Mouse (Mus musculus): ENCODE results near the gene Adgre5. TPM values are rescaled to one million over a fixed set of nuclear protein-coding genes. Genes with fewer than 3 reads are reported as not detected.

The Adgre5 gene
- polyA plus RNA-seq, 1 experiment from 2014 or later = 17.1 TPM

DNA sequence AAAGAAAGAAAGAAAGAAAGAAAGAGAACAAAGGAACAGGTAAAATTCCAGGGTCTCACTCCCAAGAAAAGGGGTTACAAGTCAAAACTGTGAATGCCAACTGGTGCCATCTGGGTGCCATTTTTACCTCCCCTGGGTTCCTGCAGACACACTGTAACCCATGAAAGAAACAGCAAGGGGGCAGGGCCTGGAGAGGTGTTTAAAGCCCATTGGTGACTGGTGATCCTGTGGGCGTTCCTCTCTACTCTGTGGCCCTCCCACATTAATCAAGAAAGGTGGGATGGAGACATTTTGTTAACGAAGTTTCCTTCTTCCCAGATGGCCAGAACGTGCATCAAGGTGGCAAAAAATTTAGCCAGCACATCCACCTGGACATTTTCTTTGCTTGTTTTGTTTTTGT lies 36.9 kb upstream of the Adgre5 start:
- ATAC-seq (ENCODE audit: low FRiP score, low TSS enrichment) = no peak
- WGBS = 88% methylated on average over 3 of the region's 3 CpGs

GRCm38 (mm10) chr8:83776632-83777031 lies 35.5 kb upstream of the Adgre5 start:
- 36% methylated on average over 4 of the region's 4 CpGs for WGBS
- Histone ChIP-seq H3K4me3 (ENCODE audit: low read depth, low read length) (no peak overlapping the region), H3K27me3 (ENCODE audit: control insufficient read depth, insufficient read depth, low read length) (no peaks in the 10 kb centered on the region), H3K36me3 (ENCODE audit: control insufficient read depth, insufficient read depth, low read length) (no peaks in the 10 kb centered on the region), H3K9me3 (ENCODE audit: control insufficient read depth, low read length) (no peaks in the 10 kb centered on the region), H3K9ac (ENCODE audit: low read length) (no peak overlapping the region), H3K27ac (replicated peaks) (0 out of 2 replicates have a peak overlapping the region, but pooled peaks have one; percentile 40), H3K4me1 (replicated peaks; ENCODE audit: control insufficient read depth, insufficient read depth) (0 out of 2 replicates have a peak, but pooled peaks cover 2% of the 10 kb centered on the region), H3K4me2 (replicated peaks; ENCODE audit: low read depth) (no peak overlapping the region)
- DNase-seq (ENCODE audit: low spot score) (no peak), ATAC-seq (ENCODE audit: low FRiP score, low TSS enrichment) (no peak)
- TF ChIP-seq EP300 (optimal IDR thresholded peaks at IDR 0.05) (no peak), CTCF (IDR thresholded peaks at IDR 0.05; ENCODE audit: low read depth) (no peak)

More for the DNA sequence above, 36.9 kb upstream of the Adgre5 start:
- no peak overlapping the region for H3K9ac ChIP-seq (ENCODE audit: low read length)
- no peak overlapping the region for H3K4me2 ChIP-seq (replicated peaks; ENCODE audit: low read depth)
- H3K27me3 ChIP-seq (ENCODE audit: control insufficient read depth, insufficient read depth, low read length) = no peaks in the 10 kb centered on the region
- H3K4me1 ChIP-seq (replicated peaks; ENCODE audit: control insufficient read depth, insufficient read depth) = 0 out of 2 replicates have a peak, but pooled peaks cover 2% of the 10 kb centered on the region
- H3K4me3 ChIP-seq (ENCODE audit: low read depth, low read length) = no peak overlapping the region
- H3K9me3 ChIP-seq (ENCODE audit: control insufficient read depth, low read length) = no peaks in the 10 kb centered on the region
- H3K36me3 ChIP-seq (ENCODE audit: control insufficient read depth, insufficient read depth, low read length) = no peaks in the 10 kb centered on the region
- no peak overlapping the region for H3K27ac ChIP-seq (replicated peaks)
- DNase-seq (ENCODE audit: low spot score) = no peak
- TF ChIP-seq EP300 (optimal IDR thresholded peaks at IDR 0.05) (no peak), CTCF (IDR thresholded peaks at IDR 0.05; ENCODE audit: low read depth) (no peak)

- H3K9me3 ChIP-seq (ENCODE audit: control insufficient read depth, low read length) = no peaks in the 10 kb centered on the region
- no peaks in the 10 kb centered on the region for H3K27me3 ChIP-seq (ENCODE audit: control insufficient read depth, insufficient read depth, low read length)
- no peak for ATAC-seq (ENCODE audit: low FRiP score, low TSS enrichment)
- 95% methylated on average over 2 of the region's 2 CpGs for WGBS
- no peak overlapping the region for H3K4me2 ChIP-seq (replicated peaks; ENCODE audit: low read depth)
- H3K4me1 ChIP-seq (replicated peaks; ENCODE audit: control insufficient read depth, insufficient read depth) = 0 out of 2 replicates have a peak, but pooled peaks cover 2% of the 10 kb centered on the region
- no peak for TF ChIP-seq CTCF (IDR thresholded peaks at IDR 0.05; ENCODE audit: low read depth)
- TF ChIP-seq EP300 (optimal IDR thresholded peaks at IDR 0.05) = no peak
- H3K4me3 ChIP-seq (ENCODE audit: low read depth, low read length) = no peak overlapping the region
- H3K9ac ChIP-seq (ENCODE audit: low read length) = no peak overlapping the region
- no peak for DNase-seq (ENCODE audit: low spot score)
- no peaks in the 10 kb centered on the region for H3K36me3 ChIP-seq (ENCODE audit: control insufficient read depth, insufficient read depth, low read length)
- no peak overlapping the region for H3K27ac ChIP-seq (replicated peaks)
These were observed 33.1 kb upstream of the Adgre5 start for GRCm38 (mm10) chr8:83774221-83774620.

GRCm38 (mm10) chr8:83773452-83773846 lies 32.3 kb upstream of the Adgre5 start:
- ATAC-seq (ENCODE audit: low FRiP score, low TSS enrichment) (no peak), DNase-seq (ENCODE audit: low spot score) (no peak)
- Histone ChIP-seq H3K36me3 (ENCODE audit: control insufficient read depth, insufficient read depth, low read length) (no peaks in the 10 kb centered on the region), H3K4me1 (replicated peaks; ENCODE audit: control insufficient read depth, insufficient read depth) (0 out of 2 replicates have a peak, but pooled peaks cover 2% of the 10 kb centered on the region), H3K27ac (replicated peaks) (no peak overlapping the region; the same call in 1 of the 2 replicates), H3K4me3 (ENCODE audit: low read depth, low read length) (peak overlapping the region; percentile 32; the same call in 1 of the 2 replicates), H3K27me3 (ENCODE audit: control insufficient read depth, insufficient read depth, low read length) (no peaks in the 10 kb centered on the region), H3K9ac (ENCODE audit: low read length) (no peak overlapping the region), H3K4me2 (replicated peaks; ENCODE audit: low read depth) (peak overlapping the region; percentile 60), H3K9me3 (ENCODE audit: control insufficient read depth, low read length) (no peaks in the 10 kb centered on the region)
- WGBS = 29% methylated on average over 6 of the region's 6 CpGs
- TF ChIP-seq EP300 (optimal IDR thresholded peaks at IDR 0.05) (no peak), CTCF (IDR thresholded peaks at IDR 0.05; ENCODE audit: low read depth) (no peak)

DNA sequence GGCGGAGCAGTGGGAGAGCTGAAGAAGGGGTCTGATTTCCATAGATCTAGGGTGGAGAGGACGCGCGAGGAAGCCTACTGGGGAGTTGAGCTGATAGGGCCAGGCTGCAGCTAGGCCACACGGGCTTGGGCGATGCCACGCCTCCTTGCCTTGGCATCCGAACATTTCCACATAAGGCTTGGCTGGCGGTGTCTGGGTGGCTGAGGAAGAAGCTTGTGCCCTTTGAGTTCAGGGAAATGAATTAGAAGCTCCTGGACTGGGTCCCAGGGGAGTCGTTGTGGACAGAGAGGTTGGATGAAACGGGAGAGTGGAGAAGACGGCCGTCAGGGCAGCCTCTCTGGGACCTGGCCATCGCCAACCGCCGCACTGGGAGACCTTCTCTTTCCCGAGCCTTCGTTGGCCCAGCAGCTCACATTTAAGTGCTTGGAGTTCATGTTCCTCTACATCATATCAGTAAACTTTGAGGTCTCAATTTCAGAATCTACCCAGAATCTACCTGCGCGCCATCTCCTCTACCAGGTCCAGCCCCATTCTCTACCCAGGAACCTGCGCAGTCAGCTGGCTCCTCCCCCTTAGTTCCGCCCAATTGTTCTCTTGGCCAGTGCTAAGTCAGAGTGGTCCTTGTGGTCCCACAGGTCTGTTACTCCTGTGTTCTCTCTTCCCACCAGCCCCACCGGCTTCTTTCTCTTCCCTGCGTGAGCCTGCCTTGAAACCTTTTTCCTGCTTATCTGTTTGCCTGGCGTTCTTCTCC lies 31.8 kb upstream of the Adgre5 start:
- TF ChIP-seq EP300 (optimal IDR thresholded peaks at IDR 0.05) = no peak
- no peak for TF ChIP-seq CTCF (IDR thresholded peaks at IDR 0.05; ENCODE audit: low read depth)
- WGBS = 17% methylated on average over 25 of the region's 25 CpGs
- DNase-seq (ENCODE audit: low spot score) = peak; percentile 52
- Histone ChIP-seq H3K4me1 (replicated peaks; ENCODE audit: control insufficient read depth, insufficient read depth) (0 out of 2 replicates have a peak, but pooled peaks cover 2% of the 10 kb centered on the region), H3K27ac (replicated peaks) (peak overlapping the region; percentile 59), H3K4me3 (ENCODE audit: low read depth, low read length) (peak overlapping the region; percentile 32), H3K27me3 (ENCODE audit: control insufficient read depth, insufficient read depth, low read length) (no peaks in the 10 kb centered on the region), H3K36me3 (ENCODE audit: control insufficient read depth, insufficient read depth, low read length) (no peaks in the 10 kb centered on the region), H3K9me3 (ENCODE audit: control insufficient read depth, low read length) (no peaks in the 10 kb centered on the region), H3K9ac (ENCODE audit: low read length) (0 out of 2 replicates have a peak overlapping the region, but pooled peaks have one; percentile 38), H3K4me2 (replicated peaks; ENCODE audit: low read depth) (peak overlapping the region; percentile 60)
- ATAC-seq (ENCODE audit: low FRiP score, low TSS enrichment) = peak; percentile 61

DNA sequence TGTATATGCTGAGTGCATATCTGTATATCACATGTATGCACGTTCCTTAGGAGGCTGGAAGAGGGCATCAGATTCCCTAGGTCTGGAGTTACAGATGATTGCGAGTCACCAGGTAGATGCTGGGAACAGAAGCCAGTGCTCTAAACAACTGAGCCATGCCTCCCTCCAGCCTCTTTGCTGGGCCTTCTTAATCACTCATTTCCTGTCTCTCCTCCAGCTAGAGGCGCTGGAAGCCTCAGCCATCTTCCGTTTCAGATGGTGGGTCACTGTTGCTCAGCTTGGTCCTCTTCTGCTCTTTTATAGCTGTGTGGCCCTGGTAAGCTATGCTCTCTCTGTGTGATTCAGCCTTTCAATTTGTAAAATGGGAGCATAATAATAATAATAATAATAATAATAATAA lies 30.7 kb upstream of the Adgre5 start:
- Histone ChIP-seq H3K9me3 (ENCODE audit: control insufficient read depth, low read length) (no peaks in the 10 kb centered on the region), H3K4me3 (ENCODE audit: low read depth, low read length) (no peak overlapping the region), H3K36me3 (ENCODE audit: control insufficient read depth, insufficient read depth, low read length) (no peaks in the 10 kb centered on the region), H3K4me1 (replicated peaks; ENCODE audit: control insufficient read depth, insufficient read depth) (0 out of 2 replicates have a peak, but pooled peaks cover 2% of the 10 kb centered on the region), H3K27me3 (ENCODE audit: control insufficient read depth, insufficient read depth, low read length) (no peaks in the 10 kb centered on the region), H3K4me2 (replicated peaks; ENCODE audit: low read depth) (no peak overlapping the region), H3K27ac (replicated peaks) (no peak overlapping the region), H3K9ac (ENCODE audit: low read length) (no peak overlapping the region)
- WGBS = 54% methylated on average over 4 of the region's 4 CpGs
- DNase-seq (ENCODE audit: low spot score) = no peak
- no peak for ATAC-seq (ENCODE audit: low FRiP score, low TSS enrichment)
- TF ChIP-seq CTCF (IDR thresholded peaks at IDR 0.05; ENCODE audit: low read depth) (no peak), EP300 (optimal IDR thresholded peaks at IDR 0.05) (no peak)

Data from stomach, postnatal 0 days (tissue).